Mouse (Mus musculus) CD8-positive naive resting alpha-beta T cell, adult 57 days (primary cell): ENCODE measurements around the gene Nckap5. TPM values are rescaled to one million over a fixed set of nuclear protein-coding genes. Genes with fewer than 3 reads are reported as not detected.

ENCODE experiments used
- total RNA-seq: library from RNA; stranded (reverse); gene quantifications from one replicate; pipeline ENCODE4 v1.2.4, GENCODE M21; 2023

Gene Nckap5
- not detected for total RNA-seq

GRCm38 (mm10) chr1:126830031-126830927 is at the start of gene Nckap5:
TSS of gene Nckap5 (minus strand) at chr1:126830799.

DNA sequence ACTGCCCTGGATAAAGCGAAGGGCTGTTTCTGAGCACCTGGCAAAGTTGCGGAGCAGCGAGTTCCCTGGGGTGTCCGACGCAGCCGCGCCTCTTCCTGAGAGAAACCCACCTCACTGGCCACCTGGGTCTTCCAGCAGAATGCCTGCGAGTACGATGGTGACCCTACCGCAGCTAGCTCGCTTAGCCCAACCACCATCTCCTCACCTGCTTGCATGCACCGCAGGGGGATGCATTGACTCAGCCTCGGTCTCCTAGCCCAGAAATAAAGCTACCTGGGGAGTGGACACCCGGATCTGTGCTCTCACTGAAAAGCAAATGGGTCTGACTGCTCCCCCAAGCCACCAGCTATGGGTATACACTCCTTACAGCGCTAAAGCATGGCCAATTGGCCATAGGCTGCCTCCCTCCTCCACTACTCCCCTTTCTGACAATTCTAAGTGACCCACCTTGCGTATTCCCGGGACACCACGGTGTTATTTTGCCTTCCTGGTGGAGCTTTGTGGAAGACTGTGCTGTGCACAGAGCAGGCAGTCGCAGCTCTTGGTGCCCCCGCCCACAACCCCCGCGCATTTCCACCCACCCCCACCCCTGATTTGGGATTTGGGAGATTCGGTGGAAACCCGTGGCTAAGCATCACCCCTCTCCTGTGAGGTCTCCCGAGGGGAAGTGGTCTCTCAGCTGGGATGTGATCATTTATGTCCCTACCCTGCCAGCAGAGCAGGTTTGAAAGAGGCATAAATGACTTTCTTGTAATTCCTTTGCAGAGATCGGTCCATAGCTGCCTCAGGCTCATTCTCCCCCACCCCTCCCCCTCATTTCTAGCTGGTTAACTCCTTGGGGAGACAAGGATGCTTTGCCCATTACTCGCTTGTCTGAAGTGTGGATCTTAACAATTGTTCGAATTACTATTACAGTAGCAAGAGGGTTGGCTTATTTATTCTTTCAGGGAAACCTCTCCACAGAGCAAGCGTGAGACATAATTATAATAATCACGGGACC is 917.7 kb downstream of the Nckap5 start, which contains the start of gene Lypd1:
Gene Lypd1, minus strand, starts transcription at position 501 of the 1,000 bp plus-strand sequence.

